Mouse (Mus musculus) cerebellum, postnatal 10 days (tissue): ENCODE data around the gene Dvl2.
"Not testable (repeated sequence)": the region's sequence is repeated elsewhere in the genome, so short reads cannot be mapped to it uniquely, and the experiment has no call there.

Experiments
- DNase-seq, 2 experiments: peaks; one replicate each; pipeline ENCODE4 v3.0.0; 2021; ENCODE audit warnings: mixed read lengths in 2 of 2

Dvl2 gene

GRCm38 (mm10) chr11:70000396-70000898, at the start of gene Dvl2:
Dvl2 (plus strand) TSS chr11:70000595.
- DNase-seq: peak; percentile 96

GRCm38 (mm10) chr11:69950807-69951459, 49.5 kb upstream of the Dvl2 start:
- no peak for DNase-seq

- no peak for DNase-seq
These were observed 48.1 kb upstream of the Dvl2 start for GRCm38 (mm10) chr11:69952274-69952673.

- no peak for DNase-seq
These were observed 47.0 kb upstream of the Dvl2 start for GRCm38 (mm10) chr11:69953267-69953915.

GRCm38 (mm10) chr11:69955618-69956017, 44.8 kb upstream of the Dvl2 start:
- not testable (repeated sequence) for DNase-seq

GRCm38 (mm10) chr11:69956218-69956617, 44.2 kb upstream of the Dvl2 start:
- DNase-seq: no peak

- DNase-seq: no peak
These were observed 39.8 kb upstream of the Dvl2 start for GRCm38 (mm10) chr11:69960616-69961015.

- DNase-seq: no peak
These were observed 38.6 kb upstream of the Dvl2 start for GRCm38 (mm10) chr11:69961841-69962240.

- DNase-seq: no peak
These were observed 35.6 kb upstream of the Dvl2 start, which contains the start of gene Cldn7 for GRCm38 (mm10) chr11:69964650-69965270. Cldn7 (plus strand) TSS chr11:69964779.

- no peak for DNase-seq
These were observed 35.0 kb upstream of the Dvl2 start for GRCm38 (mm10) chr11:69965271-69966005.

- DNase-seq: peak; percentile 36 to 44
These were observed 34.2 kb upstream of the Dvl2 start for GRCm38 (mm10) chr11:69966006-69966859.

- no peak for DNase-seq
These were observed 33.4 kb upstream of the Dvl2 start for GRCm38 (mm10) chr11:69966860-69967517.

GRCm38 (mm10) chr11:69968793-69969192, 31.6 kb upstream of the Dvl2 start:
- DNase-seq: no peak

GRCm38 (mm10) chr11:69970222-69970621, 30.2 kb upstream of the Dvl2 start:
- DNase-seq: no peak

- DNase-seq: no peak
These were observed 29.6 kb upstream of the Dvl2 start for GRCm38 (mm10) chr11:69970775-69971174.

- no peak for DNase-seq
These were observed 25.5 kb upstream of the Dvl2 start for GRCm38 (mm10) chr11:69974907-69975306.

- DNase-seq: no peak
These were observed 24.1 kb upstream of the Dvl2 start for GRCm38 (mm10) chr11:69976271-69976670.

GRCm38 (mm10) chr11:69979827-69980195, 20.6 kb upstream of the Dvl2 start:
- DNase-seq: no peak

GRCm38 (mm10) chr11:69980196-69981140, 19.9 kb upstream of the Dvl2 start:
- peak; percentile 99 for DNase-seq

GRCm38 (mm10) chr11:69981141-69981762, 19.1 kb upstream of the Dvl2 start, which contains the start of gene Ctdnep1:
Ctdnep1 (plus strand) TSS chr11:69981156.
- no peak for DNase-seq
